Mouse (Mus musculus) G1E (cell line): ENCODE measurements at regions not wholly inside any gene's neighbourhood (a gene's known extent, or its start where the extent isn't known, plus 50 kb on each side); places are given as distances from the start of the nearest gene placed in this dataset.
A peak's percentile ranks its signal among the peaks of the same experiment; 100 is the strongest.

ENCODE experiments used
- ATAC-seq: 2 replicates; pipeline ENCODE4 v1.8.0; 2016; ENCODE audit warnings: mild to moderate bottlenecking; ENCODE audit not compliant: insufficient number of reproducible peaks, poor library complexity, low FRiP score, severe bottlenecking; ENCODE audit errors: extremely low read depth
- DNase-seq: peaks from one replicate; pipeline ENCODE4 v3.0.0; 2012; ENCODE audit warnings: low spot score
- H3K27me3 ChIP-seq: 2 replicates; pipeline ENCODE4 v1.6.1; 2012; ENCODE audit warnings: mild to moderate bottlenecking, low read length, inconsistent platforms; ENCODE audit not compliant: insufficient read depth
- H3K36me3 ChIP-seq: replicated peaks from 2 replicates; pipeline ENCODE3; 2012; ENCODE audit warnings: mild to moderate bottlenecking, inconsistent platforms
- H3K4me1 ChIP-seq: 2 replicates; pipeline ENCODE4 v1.6.1; 2012; ENCODE audit warnings: low read depth, low read length, inconsistent platforms, mixed read lengths; ENCODE audit not compliant: insufficient read depth
- H3K4me3 ChIP-seq: 2 replicates; pipeline ENCODE4 v1.5.1; 2012; ENCODE audit warnings: low read depth, mild to moderate bottlenecking, inconsistent platforms, low read length, moderate library complexity, mixed read lengths
- H3K9me3 ChIP-seq: replicated peaks from 2 replicates; pipeline ENCODE4 v1.6.1; 2012; ENCODE audit warnings: inconsistent platforms
- CTCF ChIP-seq: IDR thresholded peaks from 2 replicates; pipeline ENCODE4 v1.5.1; 2012; ENCODE audit warnings: low read depth, low read length, inconsistent platforms, mixed read lengths
- GATA1 ChIP-seq: IDR thresholded peaks from 2 replicates; pipeline ENCODE4 v1.6.1; 2012; ENCODE audit warnings: borderline replicate concordance, low read length, inconsistent platforms, mixed read lengths
- GATA2 ChIP-seq: IDR thresholded peaks from 2 replicates; pipeline ENCODE4 v1.6.1; 2012; ENCODE audit warnings: low read depth, low read length, inconsistent platforms, borderline replicate concordance
- POLR2AphosphoS5 ChIP-seq: IDR thresholded peaks from 2 replicates; pipeline ENCODE4 v1.6.1; 2012; ENCODE audit warnings: low read depth, low read length, inconsistent platforms; ENCODE audit not compliant: insufficient replicate concordance
- TAL1 ChIP-seq: conservative IDR thresholded peaks from 2 replicates; pipeline ENCODE4 v1.6.1; 2012; ENCODE audit warnings: low read depth, low read length, inconsistent platforms, mixed read lengths

DNA sequence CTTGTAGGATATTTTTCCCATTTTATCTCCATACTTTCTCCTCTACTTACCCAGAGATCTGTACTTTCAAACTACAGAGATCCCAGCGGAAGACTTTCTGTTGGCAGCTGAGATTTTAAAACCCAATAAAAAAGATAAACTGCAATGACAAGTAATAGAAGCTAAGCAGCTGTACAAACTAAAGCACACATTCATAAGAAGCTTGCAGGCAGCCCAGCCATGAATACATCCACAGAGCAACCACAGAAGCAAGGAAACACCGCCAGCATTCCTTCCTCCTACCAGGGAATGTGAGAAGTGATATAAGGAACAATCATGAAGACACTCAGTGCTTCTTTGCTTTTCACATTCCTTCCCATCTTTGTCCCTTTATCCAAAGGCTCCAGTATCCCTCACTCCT is 372.1 kb upstream of the Slco3a1 start:
- DNase-seq, result no peak
- TF ChIP-seq TAL1, result no peak
- no peak for TF ChIP-seq GATA1
- TF ChIP-seq POLR2AphosphoS5, result no peak
- no peak for TF ChIP-seq CTCF
- no peak for TF ChIP-seq GATA2

DNA sequence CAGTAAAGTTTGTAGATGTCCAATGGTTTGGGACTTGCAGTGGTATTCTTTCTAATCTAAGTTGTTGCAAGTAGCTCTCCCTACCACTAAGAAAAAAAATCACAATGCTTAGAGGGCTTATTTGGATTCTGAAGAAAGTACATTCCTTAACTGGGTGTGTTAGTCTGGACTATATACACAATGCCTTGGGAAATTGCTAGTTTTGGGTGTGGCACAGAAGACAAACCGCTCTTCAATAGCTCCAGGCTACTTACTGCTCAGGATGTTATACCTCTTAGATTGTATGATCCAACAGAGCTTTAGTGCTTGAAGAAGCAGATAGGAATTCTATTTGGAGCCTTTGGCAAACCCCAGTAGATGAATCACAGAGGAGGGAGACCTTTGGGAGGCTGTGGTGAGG is 369.6 kb upstream of the Slco3a1 start:
- Histone ChIP-seq H3K9me3 (no peaks in the 10 kb centered on the region), H3K27me3 (no peaks in the 10 kb centered on the region), H3K4me3 (no peak overlapping the region), H3K4me1 (no peaks in the 10 kb centered on the region), H3K36me3 (no peaks in the 10 kb centered on the region)
- DNase-seq (no peak), ATAC-seq (no peak)
- TF ChIP-seq POLR2AphosphoS5, result no peak
- no peak for TF ChIP-seq CTCF

More for the DNA sequence above, 372.1 kb upstream of the Slco3a1 start:
- no peak for ATAC-seq
- H3K36me3 ChIP-seq, result no peaks in the 10 kb centered on the region
- no peaks in the 10 kb centered on the region for H3K9me3 ChIP-seq
- no peak overlapping the region for H3K4me3 ChIP-seq
- H3K4me1 ChIP-seq, result peaks cover 4% of the 10 kb centered on the region; the same call in 1 of the 2 replicates
- no peaks in the 10 kb centered on the region for H3K27me3 ChIP-seq

DNA sequence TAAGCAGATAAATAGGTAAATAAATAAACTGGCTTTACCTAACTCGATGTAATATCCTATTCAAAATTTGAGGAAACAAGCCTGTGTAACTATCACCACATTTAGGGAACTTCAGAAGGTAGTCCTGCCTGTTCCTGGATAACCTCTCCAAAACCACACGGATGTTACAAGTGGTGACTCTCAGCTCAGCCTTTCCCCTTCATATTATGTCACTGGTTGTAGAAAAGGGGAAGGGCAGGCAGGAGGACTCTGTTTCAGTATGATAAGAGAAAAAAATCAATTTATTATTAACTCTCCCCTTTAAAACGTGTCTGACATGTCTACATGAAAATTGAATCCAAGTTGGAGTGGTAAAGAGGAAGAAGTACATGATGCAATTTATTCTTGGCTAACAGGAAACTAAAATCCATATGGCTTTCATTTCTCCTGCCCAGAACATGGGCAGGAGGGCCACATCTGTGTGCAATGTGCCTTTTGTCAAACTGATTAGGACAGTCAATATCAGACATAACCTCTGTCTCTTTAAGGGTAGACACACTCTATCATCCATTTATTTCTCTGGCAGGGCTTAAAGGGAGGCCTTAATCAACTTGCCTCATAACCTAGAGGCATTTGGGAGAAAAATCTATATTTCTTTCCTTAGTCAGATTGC is 353.9 kb upstream of the Slco3a1 start:
- H3K4me3 ChIP-seq, result no peak overlapping the region
- H3K9me3 ChIP-seq, result no peaks in the 10 kb centered on the region
- no peaks in the 10 kb centered on the region for H3K27me3 ChIP-seq
- no peaks in the 10 kb centered on the region for H3K36me3 ChIP-seq
- TF ChIP-seq GATA2 (no peak), TAL1 (peak; percentile 25; the same call in 1 of the 2 replicates)
- ATAC-seq (peak; percentile 22; the same call in 1 of the 2 replicates), DNase-seq (no peak)
- H3K4me1 ChIP-seq, result no peaks in the 10 kb centered on the region

DNA sequence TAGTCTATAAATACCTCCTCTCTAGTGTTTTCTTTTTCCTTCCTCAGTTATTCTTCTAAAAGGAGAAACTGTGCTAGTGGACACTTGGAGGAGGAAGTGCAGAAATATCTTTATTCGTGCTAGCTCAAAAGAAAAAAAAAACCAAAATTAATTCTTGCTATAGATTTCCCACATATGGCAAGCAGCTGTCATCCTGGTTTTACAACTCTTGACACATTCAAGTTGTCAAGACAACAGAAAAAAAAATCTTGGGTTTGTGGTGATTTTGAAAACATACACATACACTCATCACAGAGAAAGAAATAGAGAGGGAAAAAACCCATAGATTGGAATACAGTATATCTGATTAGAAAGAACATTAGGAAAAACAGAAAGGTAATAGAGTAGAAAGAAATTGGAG is 352.8 kb upstream of the Slco3a1 start:
- DNase-seq, result no peak

DNA sequence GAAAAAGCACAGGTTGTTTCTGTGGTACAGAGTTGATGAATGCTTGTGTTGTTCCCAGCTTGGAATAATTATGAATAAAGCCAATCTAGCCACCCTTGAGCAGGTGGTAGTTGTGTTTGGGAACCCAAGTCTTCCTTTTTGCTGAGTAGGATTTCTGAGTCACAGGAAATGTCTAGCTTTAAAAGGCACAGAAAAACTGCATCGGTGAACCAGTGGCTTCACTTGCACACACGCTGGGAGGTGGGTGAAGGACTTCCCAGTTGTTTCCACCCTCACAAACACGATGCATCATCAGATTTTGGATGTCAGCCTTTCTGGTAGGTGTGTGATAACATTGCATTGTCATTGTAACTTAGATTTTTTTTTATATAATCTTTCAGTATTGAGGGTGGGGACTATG is 322.9 kb upstream of the Slco3a1 start:
- H3K27me3 ChIP-seq, result no peaks in the 10 kb centered on the region
- DNase-seq (no peak), ATAC-seq (no peak)
- no peaks in the 10 kb centered on the region; the same call in 1 of the 2 replicates for H3K9me3 ChIP-seq
- H3K4me3 ChIP-seq, result no peak overlapping the region
- no peaks in the 10 kb centered on the region for H3K36me3 ChIP-seq
- TF ChIP-seq POLR2AphosphoS5 (no peak), GATA2 (no peak), GATA1 (no peak), CTCF (no peak), TAL1 (no peak)
- H3K4me1 ChIP-seq, result no peaks in the 10 kb centered on the region

More for the DNA sequence above, 352.8 kb upstream of the Slco3a1 start:
- H3K9me3 ChIP-seq, result 0 out of 2 replicates have a peak, but pooled peaks cover 5% of the 10 kb centered on the region
- H3K36me3 ChIP-seq, result no peaks in the 10 kb centered on the region
- no peaks in the 10 kb centered on the region for H3K4me1 ChIP-seq
- ATAC-seq, result no peak
- H3K4me3 ChIP-seq, result no peak overlapping the region
- H3K27me3 ChIP-seq, result no peaks in the 10 kb centered on the region
- TF ChIP-seq GATA2 (no peak), TAL1 (no peak), GATA1 (no peak), CTCF (no peak), POLR2AphosphoS5 (no peak)

DNA sequence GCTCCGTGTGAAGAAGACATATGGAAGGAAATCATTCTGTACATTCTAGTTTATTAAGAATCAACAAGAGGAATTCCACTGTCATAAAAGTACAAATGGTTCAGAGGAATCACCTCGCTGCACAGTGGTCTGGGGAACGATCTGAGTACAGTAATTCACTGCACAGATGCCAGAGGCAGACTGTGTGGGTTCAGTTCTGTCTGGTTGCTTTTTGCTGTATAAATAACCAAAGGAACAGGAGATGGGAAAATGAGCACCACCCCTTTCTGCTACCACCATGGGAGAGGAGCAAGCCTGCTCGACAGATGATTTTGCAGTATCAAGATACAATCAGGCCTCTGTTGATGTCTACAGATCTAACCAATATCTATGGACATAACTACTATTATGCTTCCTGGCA is 322.1 kb upstream of the Slco3a1 start:
- ATAC-seq, result no peak
- H3K4me1 ChIP-seq, result no peaks in the 10 kb centered on the region
- no peaks in the 10 kb centered on the region for H3K9me3 ChIP-seq
- no peak overlapping the region for H3K4me3 ChIP-seq
- no peaks in the 10 kb centered on the region for H3K36me3 ChIP-seq
- DNase-seq, result no peak
- no peak for TF ChIP-seq POLR2AphosphoS5
- TF ChIP-seq TAL1, result no peak
- no peak for TF ChIP-seq GATA1
- no peak for TF ChIP-seq CTCF
- TF ChIP-seq GATA2, result no peak
- no peaks in the 10 kb centered on the region for H3K27me3 ChIP-seq
